Mouse (Mus musculus) MEL (cell line): ENCODE data around the gene Cldn11. TPM values are rescaled to one million over a fixed set of nuclear protein-coding genes. Genes with fewer than 3 reads are reported as not detected.

Experiments
- DNase-seq: peaks from one replicate; pipeline ENCODE4 v3.0.0; 2011; ENCODE audit warnings: low read depth, low spot score
- H3K27ac ChIP-seq: 2 replicates; pipeline ENCODE4 v1.5.1; 2012; ENCODE audit warnings: low read depth, mild to moderate bottlenecking, control low read depth, low read length, moderate library complexity; ENCODE audit not compliant: control insufficient read depth
- H3K27me3 ChIP-seq, 2 experiments: fragments of 150-350 bp in 1 of 2; sonication (generic) in 1 of 2; 2 replicates each; pipeline ENCODE4 v1.6.1; 2012; ENCODE audit warnings: low read length in 2 of 2, mild to moderate bottlenecking in 2 of 2, improper control_type of control experiment in 1 of 2, moderate library complexity in 1 of 2; ENCODE audit not compliant: insufficient read depth in 2 of 2, control insufficient read depth in 1 of 2
- H3K36me3 ChIP-seq, 2 experiments: 2 replicates each; pipeline ENCODE4 v1.6.1; 2012 to 2014; ENCODE audit warnings: low read length in 2 of 2, improper control_type of control experiment in 1 of 2, inconsistent platforms in 1 of 2, mild to moderate bottlenecking in 1 of 2; ENCODE audit not compliant: insufficient read depth in 2 of 2, control insufficient read depth in 1 of 2
- H3K4me1 ChIP-seq, 2 experiments: fragments of 150-350 bp in 1 of 2; sonication (generic) in 1 of 2; 2 replicates each; pipeline ENCODE4 v1.6.1; 2012; ENCODE audit warnings: low read length in 2 of 2, improper control_type of control experiment in 1 of 2, mild to moderate bottlenecking in 1 of 2; ENCODE audit not compliant: insufficient read depth in 2 of 2, control insufficient read depth in 1 of 2
- H3K4me3 ChIP-seq, 2 experiments: fragments of 150-350 bp in 1 of 2; sonication (generic) in 1 of 2; 2 replicates each; pipeline ENCODE4 v1.5.1; 2012; ENCODE audit warnings: low read depth in 2 of 2, low read length in 2 of 2, mild to moderate bottlenecking in 2 of 2, moderate library complexity in 2 of 2, control low read depth in 1 of 2, improper control_type of control experiment in 1 of 2; ENCODE audit not compliant: control insufficient read depth in 1 of 2, insufficient read depth in 1 of 2
- H3K79me2 ChIP-seq: 2 replicates; pipeline ENCODE4 v1.6.1; 2012; ENCODE audit warnings: mild to moderate bottlenecking, low read length, moderate library complexity; ENCODE audit not compliant: control insufficient read depth, poor library complexity, insufficient read depth
- H3K9ac ChIP-seq: 2 replicates; pipeline ENCODE4 v1.6.1; 2012; ENCODE audit warnings: low read depth, mild to moderate bottlenecking, control low read depth, low read length, moderate library complexity; ENCODE audit not compliant: control insufficient read depth, poor library complexity, severe bottlenecking
- H3K9me3 ChIP-seq: fragments of 150-350 bp; sonication (generic); replicated peaks from 2 replicates; pipeline ENCODE4 v1.6.1; 2012; ENCODE audit warnings: mild to moderate bottlenecking, low read length, improper control_type of control experiment, moderate library complexity; ENCODE audit not compliant: insufficient read depth
- CHD1 ChIP-seq: IDR thresholded peaks from 2 replicates; pipeline ENCODE4 v1.6.1; 2012; ENCODE audit warnings: low read depth, mild to moderate bottlenecking, inconsistent platforms, low read length, improper control_type of control experiment
- ETS1 ChIP-seq: IDR thresholded peaks from 2 replicates; pipeline ENCODE4 v1.6.1; 2012; ENCODE audit warnings: low read depth, mild to moderate bottlenecking, inconsistent platforms, low read length, improper control_type of control experiment, moderate library complexity
- HCFC1 ChIP-seq: IDR thresholded peaks from 2 replicates; pipeline ENCODE4 v1.6.1; 2012; ENCODE audit warnings: low read depth, mild to moderate bottlenecking, inconsistent platforms, low read length, improper control_type of control experiment, moderate library complexity
- MAFK ChIP-seq: IDR thresholded peaks from 2 replicates; pipeline ENCODE4 v1.6.1; 2011; ENCODE audit warnings: low read depth, mild to moderate bottlenecking, low read length, improper control_type of control experiment, borderline replicate concordance
- MAX ChIP-seq: IDR thresholded peaks from 2 replicates; pipeline ENCODE4 v1.6.1; 2011; ENCODE audit warnings: low read length, improper control_type of control experiment
- MYC ChIP-seq: IDR thresholded peaks from 2 replicates; pipeline ENCODE4 v1.6.1; 2011; ENCODE audit warnings: low read depth, mild to moderate bottlenecking, low read length, improper control_type of control experiment, moderate library complexity
- NELFE ChIP-seq: IDR thresholded peaks from 2 replicates; pipeline ENCODE4 v1.6.1; 2011; ENCODE audit warnings: low read depth, low read length, improper control_type of control experiment
- POLR2AphosphoS2 ChIP-seq: IDR thresholded peaks from 2 replicates; pipeline ENCODE4 v1.6.1; 2011; ENCODE audit warnings: low read length, improper control_type of control experiment
- POLR2AphosphoS5 ChIP-seq: IDR thresholded peaks from 2 replicates; pipeline ENCODE4 v1.6.1; 2012; ENCODE audit warnings: low read depth, borderline replicate concordance, mild to moderate bottlenecking, inconsistent platforms, low read length, moderate library complexity, mixed read lengths
- SIN3A ChIP-seq: IDR thresholded peaks from 2 replicates; pipeline ENCODE4 v1.6.1; 2012; ENCODE audit warnings: low read length, improper control_type of control experiment, inconsistent platforms
- SMC3 ChIP-seq: IDR thresholded peaks from 2 replicates; pipeline ENCODE4 v1.6.1; 2011; ENCODE audit warnings: low read depth, low read length, improper control_type of control experiment
- TAL1 ChIP-seq: IDR thresholded peaks from 2 replicates; pipeline ENCODE4 v1.6.1; 2012; ENCODE audit warnings: mild to moderate bottlenecking, inconsistent platforms, low read length, moderate library complexity, mixed read lengths
- UBTF ChIP-seq: IDR thresholded peaks from 2 replicates; pipeline ENCODE4 v1.6.1; 2012; ENCODE audit warnings: low read depth, mild to moderate bottlenecking, inconsistent platforms, low read length, improper control_type of control experiment, moderate library complexity, borderline replicate concordance; ENCODE audit not compliant: insufficient read depth
- USF2 ChIP-seq, 2 experiments: IDR thresholded peaks; 2 replicates each; pipeline ENCODE4 v1.6.1; 2011 to 2012; ENCODE audit warnings: improper control_type of control experiment in 2 of 2, low read length in 2 of 2, borderline replicate concordance in 1 of 2, inconsistent platforms in 1 of 2, low read depth in 1 of 2, mild to moderate bottlenecking in 1 of 2; ENCODE audit not compliant: insufficient read depth in 1 of 2
- ZKSCAN1 ChIP-seq: IDR thresholded peaks from 2 replicates; pipeline ENCODE4 v1.6.1; 2012; ENCODE audit warnings: low read depth, mild to moderate bottlenecking, inconsistent platforms, low read length, improper control_type of control experiment, moderate library complexity
- ZNF384 ChIP-seq: IDR thresholded peaks from 2 replicates; pipeline ENCODE4 v1.6.1; 2012; ENCODE audit warnings: low read depth, mild to moderate bottlenecking, inconsistent platforms, low read length, improper control_type of control experiment
- polyA plus RNA-seq, 2 experiments: library from polyadenylated mRNA; stranded (reverse) in 1 of 2; unstranded in 1 of 2; fragments of >175 nt in 1 of 2; fragments of >200 nt in 1 of 2; gene quantifications; 2 replicates each; pipeline versions ENCODE4 v1.2.1 to v1.2.4; 2012; ENCODE audit warnings: low replicate concordance in 2 of 2, low read depth in 1 of 2; ENCODE audit not compliant: insufficient read length in 2 of 2, insufficient read depth in 1 of 2, missing spikeins in 1 of 2
- total RNA-seq: library from RNA; depleted of rRNA; stranded (reverse); fragments of 300-350 nt; gene quantifications from 2 replicates; pipeline ENCODE4 v1.2.3, GENCODE M21; 2012

Gene Cldn11
- total and polyA plus RNA-seq, 3 experiments, result not detected

- Histone ChIP-seq H3K27me3 (no peaks in the 10 kb centered on the region), H3K9me3 (no peaks in the 10 kb centered on the region), H3K9ac (no peak overlapping the region), H3K79me2 (no peaks in the 10 kb centered on the region), H3K4me1 (no peaks in the 10 kb centered on the region), H3K27ac (no peak overlapping the region), H3K36me3 (peaks cover 0 to 2% of the 10 kb centered on the region in 2 experiments; a peak in 2 of 4 replicates), H3K4me3 (no peak overlapping the region)
- TF ChIP-seq HCFC1, result no peak
- no peak for TF ChIP-seq MAFK
- no peak for TF ChIP-seq MYC
- TF ChIP-seq CHD1, result no peak
- no peak for TF ChIP-seq SMC3
- no peak for TF ChIP-seq ZNF384
- no peak for TF ChIP-seq TAL1
- TF ChIP-seq ZKSCAN1, result no peak
- TF ChIP-seq UBTF, result no peak
- no peak for DNase-seq
Observed at GRCm38 (mm10) chr3:31123098-31123497, 26.6 kb upstream of the Cldn11 start.

DNA sequence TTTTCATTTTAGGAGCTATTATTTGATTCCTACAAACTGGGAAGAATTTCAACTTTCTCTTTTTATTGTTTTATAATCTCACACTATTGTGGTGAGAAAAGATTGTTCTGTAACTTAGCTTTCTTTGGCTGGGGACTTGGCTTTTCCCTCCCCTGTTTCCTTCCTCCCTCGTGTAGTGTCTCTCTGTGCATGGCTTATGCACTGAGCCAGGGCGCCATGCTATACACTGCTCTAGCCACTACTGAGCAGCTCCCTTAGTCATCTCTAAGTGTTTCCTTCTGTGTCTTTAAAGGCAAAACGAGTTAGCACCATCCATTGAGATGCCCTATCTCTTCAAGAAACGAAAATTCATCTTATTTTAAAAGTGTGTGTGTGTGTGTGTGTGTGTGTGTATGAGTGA lies 23.4 kb upstream of the Cldn11 start:
- TF ChIP-seq ZKSCAN1 (no peak), MAX (no peak), POLR2AphosphoS2 (no peak), CHD1 (no peak), ETS1 (no peak), POLR2AphosphoS5 (no peak), TAL1 (no peak), SIN3A (no peak), USF2 (IDR thresholded peaks at IDR 0.05; ENCODE audit: borderline replicate concordance in 1 of 2, insufficient read depth in 1 of 2, low read depth in 1 of 2, low read length in 2 of 2) (no peak), NELFE (no peak)
- TF ChIP-seq, all 39 proteins: peak for 0
- DNase-seq, result no peak
- Histone ChIP-seq H3K36me3 (peaks cover 2 to 10% of the 10 kb centered on the region in 2 experiments; a peak in 2 of 4 replicates), H3K4me1 (peaks cover 0 to 10% of the 10 kb centered on the region in 2 experiments), H3K4me3 (no peak overlapping the region), H3K27ac (no peak overlapping the region), H3K27me3 (no peaks in the 10 kb centered on the region), H3K9me3 (no peaks in the 10 kb centered on the region), H3K9ac (no peak overlapping the region), H3K79me2 (no peaks in the 10 kb centered on the region)
